In genomic region chr19:38397004-38397403, GRCm38 (mm10) we compare ENCODE assay signal across 9 mouse cellular contexts. TPM values are rescaled to one million over a fixed set of nuclear protein-coding genes. Genes with fewer than 3 reads are reported as not detected.
DNase-seq lines count a peak whose midpoint lies in the region; ATAC-seq lines count a peak whose summit lies in the region.
"Had no signal": no experiment of that assay in that cellular context is flagged by ENCODE, and none has a peak within 500 bp of the region (broad histone marks: within the 10 kb centered on the region; RNA-seq: fewer than 3 reads in every experiment).

No protein-coding gene starts in this region.

- H3K27ac ChIP-seq in kidney, embryonic 14.5 days (ENCODE audit: low read depth, low read length), result no peak overlapping the region
- H3K27ac ChIP-seq in embryonic facial prominence, embryonic 10.5 days (replicated peaks), result no peak overlapping the region
- H3K27ac ChIP-seq in limb, embryonic 10.5 days, result no peak overlapping the region
- no peak overlapping the region for H3K27ac ChIP-seq in neural tube, embryonic 12.5 days

- H3K4me3 ChIP-seq in kidney, embryonic 14.5 days (ENCODE audit: low read length), result peak overlapping the region; percentile 65; the same call in 1 of the 2 replicates
- peak overlapping the region; percentile 79 for H3K4me3 ChIP-seq in embryonic facial prominence, embryonic 10.5 days
- H3K4me3 ChIP-seq in limb, embryonic 10.5 days, result peak overlapping the region; percentile 73; the same call in 1 of the 2 replicates
- H3K4me3 ChIP-seq in neural tube, embryonic 12.5 days, result no peak overlapping the region

- peak overlapping the region; percentile 95 for H3K4me2 ChIP-seq in kidney, embryonic 14.5 days (replicated peaks; ENCODE audit: low read depth, low read length)
- peak overlapping the region; percentile 87 for H3K4me2 ChIP-seq in neural tube, embryonic 12.5 days (replicated peaks)

- H3K36me3 ChIP-seq in kidney, embryonic 14.5 days (ENCODE audit: control insufficient read depth, insufficient read depth, low read length), result no peaks in the 10 kb centered on the region; the same call in 1 of the 2 replicates
- H3K36me3 ChIP-seq in embryonic facial prominence, embryonic 10.5 days (replicated peaks), result peaks cover 8% of the 10 kb centered on the region
- no peaks in the 10 kb centered on the region for H3K36me3 ChIP-seq in limb, embryonic 10.5 days
- H3K36me3 ChIP-seq in neural tube, embryonic 12.5 days, result no peaks in the 10 kb centered on the region

- WGBS in kidney, embryonic 14.5 days, result 45% methylated on average over 6 of the region's 6 CpGs
- 51% methylated on average over 6 of the region's 6 CpGs for WGBS in embryonic facial prominence, embryonic 10.5 days
- 49% methylated on average over 6 of the region's 6 CpGs for WGBS in limb, embryonic 10.5 days
- 38% methylated on average over 6 of the region's 6 CpGs for WGBS in neural tube, embryonic 12.5 days

- H3K4me1 ChIP-seq in kidney, embryonic 14.5 days (ENCODE audit: control insufficient read depth, insufficient read depth, low read length), result 0 out of 2 replicates have a peak, but pooled peaks cover 2% of the 10 kb centered on the region
- H3K4me1 ChIP-seq in embryonic facial prominence, embryonic 10.5 days, result peaks cover 19% of the 10 kb centered on the region
- peaks cover 23% of the 10 kb centered on the region for H3K4me1 ChIP-seq in limb, embryonic 10.5 days
- no peaks in the 10 kb centered on the region; the same call in 1 of the 2 replicates for H3K4me1 ChIP-seq in neural tube, embryonic 12.5 days

- peaks cover 3% of the 10 kb centered on the region; the same call in 1 of the 2 replicates for H3K27me3 ChIP-seq in kidney, embryonic 14.5 days (ENCODE audit: control insufficient read depth, insufficient read depth, low read length)
- H3K27me3 ChIP-seq in embryonic facial prominence, embryonic 10.5 days (replicated peaks; ENCODE audit: low read depth, poor library complexity, severe bottlenecking), result 0 out of 2 replicates have a peak, but pooled peaks cover 5% of the 10 kb centered on the region
- no peaks in the 10 kb centered on the region for H3K27me3 ChIP-seq in limb, embryonic 10.5 days (ENCODE audit: low read depth, poor library complexity, severe bottlenecking)
- H3K27me3 ChIP-seq in neural tube, embryonic 12.5 days (replicated peaks), result no peaks in the 10 kb centered on the region

- DNase-seq in kidney, postnatal 25 days, result no peak
- no peak for DNase-seq in embryonic facial prominence, embryonic 10.5 days (ENCODE audit: low spot score)
- DNase-seq in limb, embryonic 10.5 days (ENCODE audit: low spot score), result peak; percentile 51
- DNase-seq in adrenal gland, postnatal 4 days (ENCODE audit: low spot score in 2 of 2), result no peak
- DNase-seq in right cerebral cortex, postnatal 4 days, result no peak
- DNase-seq: kidney, adult 18-20 months had no signal

- peak overlapping the region; percentile 74; the same call in 1 of the 2 replicates for H3K9ac ChIP-seq in kidney, embryonic 14.5 days (ENCODE audit: low read depth, low read length)
- no peak overlapping the region for H3K9ac ChIP-seq in neural tube, embryonic 12.5 days

- ATAC-seq in kidney, embryonic 14.5 days (ENCODE audit: low FRiP score, low TSS enrichment), result no peak
- ATAC-seq in neural tube, embryonic 12.5 days (ENCODE audit: low FRiP score, low read depth), result no peak
- ATAC-seq in inflammation-experienced regulatory T-cells, adult 6 months, result no peak

- H3K9me3 ChIP-seq in kidney, embryonic 14.5 days (ENCODE audit: control insufficient read depth, low read length), result no peaks in the 10 kb centered on the region
- no peaks in the 10 kb centered on the region for H3K9me3 ChIP-seq in embryonic facial prominence, embryonic 10.5 days
- H3K9me3 ChIP-seq in limb, embryonic 10.5 days (replicated peaks), result no peaks in the 10 kb centered on the region
- H3K9me3 ChIP-seq in neural tube, embryonic 12.5 days, result no peaks in the 10 kb centered on the region

RNA-seq across cellular contexts. Expression of gene Slc35g1, which starts 1.2 kb away (rescaled TPM):
- 5.2 and 7.1 TPM in 2 replicates for polyA plus RNA-seq in kidney, embryonic 14.5 days (2014; fragmentation: Nextera tagmentation; extraction: Ambion mirVana)
- polyA plus RNA-seq in embryonic facial prominence, embryonic 10.5 days (2016; fragmentation: Nextera tagmentation; extraction: Ambion mirVana), result 5.0 and 6.1 TPM in 2 replicates
- polyA plus RNA-seq in limb, embryonic 10.5 days (2016; fragmentation: Nextera tagmentation; extraction: Ambion mirVana), result 3.1 and 4.9 TPM in 2 replicates
- polyA plus RNA-seq in neural tube, embryonic 12.5 days (2016; fragmentation: Nextera tagmentation; extraction: Ambion mirVana), result 2.8 and 2.9 TPM in 2 replicates
- 1 to 10 TPM; 3.5 to 7.3 (median 5.0) TPM for polyA plus RNA-seq in inflammation-experienced regulatory T-cells, adult 6 months (2017; shearing (Covaris generic))
- 10 to 100 TPM; 19.2 to 21.0 TPM for total RNA-seq in adrenal gland, postnatal 4 days (2021)
